Comparison of ENCODE assay signal across 13 mouse cellular contexts in genomic region chr10:79820782-79821181, GRCm38 (mm10). TPM values are rescaled to one million over a fixed set of nuclear protein-coding genes. Genes with fewer than 3 reads are reported as not detected.
DNase-seq lines count a peak whose midpoint lies in the region; ATAC-seq and TF ChIP-seq lines count a peak whose summit lies in the region.
"Had no signal": no experiment of that assay in that cellular context is flagged by ENCODE, and none has a peak within 500 bp of the region (broad histone marks: within the 10 kb centered on the region; RNA-seq: fewer than 3 reads in every experiment).

TSS of gene Misp (plus strand) at chr10:79820989.

- no peak within 1 kb of the TSS for H3K4me3 ChIP-seq in lung, embryonic 16.5 days (ENCODE audit: low read length)
- no peak within 1 kb of the TSS for H3K4me3 ChIP-seq in lung, adult 2 months (replicated peaks; ENCODE audit: extremely low read depth, low read depth, low read length)
- no peak within 1 kb of the TSS for H3K4me3 ChIP-seq in embryonic facial prominence, embryonic 13.5 days
- no peak within 1 kb of the TSS for H3K4me3 ChIP-seq in kidney, embryonic 16.5 days (ENCODE audit: low read length)
- H3K4me3 ChIP-seq in stomach, embryonic 15.5 days (replicated peaks), result peak within 1 kb of the TSS; percentile 20
- H3K4me3 ChIP-seq: hindbrain, embryonic 12.5 days; liver, embryonic 15.5 days had no signal

- H3K9ac ChIP-seq in lung, embryonic 16.5 days (ENCODE audit: low read length), result peak within 1 kb of the TSS; percentile 28; the same call in 1 of the 2 replicates
- H3K9ac ChIP-seq in embryonic facial prominence, embryonic 13.5 days, result peak within 1 kb of the TSS; percentile 61; the same call in 1 of the 2 replicates
- peak within 1 kb of the TSS; percentile 57 for H3K9ac ChIP-seq in kidney, embryonic 16.5 days (replicated peaks; ENCODE audit: low read length)
- H3K9ac ChIP-seq in stomach, embryonic 15.5 days, result no peak within 1 kb of the TSS
- H3K9ac ChIP-seq: hindbrain, embryonic 12.5 days; liver, embryonic 15.5 days had no signal

- TF ChIP-seq CTCF in lung, adult 2 months (IDR thresholded peaks at IDR 0.05; ENCODE audit: insufficient read depth, low read length), result no peak

- no peak for TF ChIP-seq POLR2A in lung, adult 2 months (IDR thresholded peaks at IDR 0.05; ENCODE audit: borderline replicate concordance, extremely low read depth, low read depth, low read length)

- peak within 1 kb of the TSS; percentile 68 for H3K27ac ChIP-seq in lung, embryonic 16.5 days (ENCODE audit: low read length)
- peak within 1 kb of the TSS; percentile 68 for H3K27ac ChIP-seq in embryonic facial prominence, embryonic 13.5 days
- peak within 1 kb of the TSS; percentile 84 for H3K27ac ChIP-seq in kidney, embryonic 16.5 days (ENCODE audit: low read length)
- H3K27ac ChIP-seq in stomach, embryonic 15.5 days, result peak within 1 kb of the TSS; percentile 85
- H3K27ac ChIP-seq: liver, embryonic 15.5 days had no signal

- no peak within 1 kb of the TSS for H3K4me2 ChIP-seq in lung, embryonic 16.5 days (ENCODE audit: low read depth, low read length)
- H3K4me2 ChIP-seq in embryonic facial prominence, embryonic 13.5 days, result no peak within 1 kb of the TSS
- H3K4me2 ChIP-seq in kidney, embryonic 16.5 days (replicated peaks; ENCODE audit: low read depth, low read length), result no peak within 1 kb of the TSS; the same call in 1 of the 2 replicates
- peak within 1 kb of the TSS; percentile 41 for H3K4me2 ChIP-seq in stomach, embryonic 15.5 days
- H3K4me2 ChIP-seq: hindbrain, embryonic 12.5 days had no signal

- H3K4me1 ChIP-seq in lung, embryonic 16.5 days (replicated peaks; ENCODE audit: control insufficient read depth, insufficient read depth, low read length), result peaks cover 6% of the 10 kb centered on the region; the same call in 1 of the 2 replicates
- peaks cover 8% of the 10 kb centered on the region for H3K4me1 ChIP-seq in lung, adult 2 months (ENCODE audit: control insufficient read depth, insufficient read depth, low read length)
- H3K4me1 ChIP-seq in embryonic facial prominence, embryonic 13.5 days, result peaks cover 23% of the 10 kb centered on the region
- peaks cover 44% of the 10 kb centered on the region for H3K4me1 ChIP-seq in kidney, embryonic 16.5 days (ENCODE audit: insufficient read depth, low read length)
- H3K4me1 ChIP-seq in stomach, embryonic 15.5 days, result peaks cover 36% of the 10 kb centered on the region

- H3K27me3 ChIP-seq in lung, embryonic 16.5 days (ENCODE audit: control insufficient read depth, insufficient read depth, low read depth, low read length), result no peaks in the 10 kb centered on the region
- H3K27me3 ChIP-seq in embryonic facial prominence, embryonic 13.5 days, result no peaks in the 10 kb centered on the region
- no peaks in the 10 kb centered on the region for H3K27me3 ChIP-seq in kidney, embryonic 16.5 days (ENCODE audit: insufficient read depth, low read length)
- H3K27me3 ChIP-seq in stomach, embryonic 15.5 days (replicated peaks), result no peaks in the 10 kb centered on the region
- H3K27me3 ChIP-seq: hindbrain, embryonic 12.5 days; liver, embryonic 15.5 days had no signal

- WGBS in lung, embryonic 16.5 days, result 57% methylated on average over 11 of the region's 11 CpGs
- 68% methylated on average over 11 of the region's 11 CpGs for WGBS in lung, adult 2 months
- WGBS in embryonic facial prominence, embryonic 13.5 days, result 62% methylated on average over 11 of the region's 11 CpGs
- WGBS in kidney, embryonic 16.5 days, result 37% methylated on average over 11 of the region's 11 CpGs
- 49% methylated on average over 11 of the region's 11 CpGs for WGBS in stomach, embryonic 15.5 days

- intact Hi-C loops in left cerebral cortex, postnatal 10 days (cut with DNase I), result no loop called here

- H3K9me3 ChIP-seq in lung, embryonic 16.5 days (ENCODE audit: control insufficient read depth, low read length), result no peaks in the 10 kb centered on the region
- H3K9me3 ChIP-seq in embryonic facial prominence, embryonic 13.5 days, result no peaks in the 10 kb centered on the region
- H3K9me3 ChIP-seq in kidney, embryonic 16.5 days (ENCODE audit: low read length), result no peaks in the 10 kb centered on the region
- no peaks in the 10 kb centered on the region for H3K9me3 ChIP-seq in stomach, embryonic 15.5 days
- H3K9me3 ChIP-seq: hindbrain, embryonic 12.5 days; liver, embryonic 15.5 days had no signal

- DNase-seq in lung, adult 2 months, result no peak
- no peak for DNase-seq in left cerebral cortex, postnatal 10 days (ENCODE audit: extremely low spot score in 1 of 2, low spot score in 2 of 2)
- DNase-seq in cerebellum, adult 8-10 months, result no peak
- DNase-seq: embryo, embryonic 11 days had no signal

- H3K36me3 ChIP-seq in lung, embryonic 16.5 days (ENCODE audit: control insufficient read depth, insufficient read depth, low read length), result no peaks in the 10 kb centered on the region
- H3K36me3 ChIP-seq in embryonic facial prominence, embryonic 13.5 days, result peaks cover 41% of the 10 kb centered on the region
- H3K36me3 ChIP-seq in kidney, embryonic 16.5 days (ENCODE audit: insufficient read depth, low read length), result peaks cover 24% of the 10 kb centered on the region
- H3K36me3 ChIP-seq in stomach, embryonic 15.5 days, result peaks cover 13% of the 10 kb centered on the region
- H3K36me3 ChIP-seq: liver, embryonic 15.5 days had no signal

- peak; percentile 47 for ATAC-seq in lung, embryonic 16.5 days (ENCODE audit: low read depth)
- no peak for ATAC-seq in embryonic facial prominence, embryonic 13.5 days (ENCODE audit: insufficient number of reproducible peaks, insufficient read depth, low FRiP score, low TSS enrichment, low read depth)
- ATAC-seq in kidney, embryonic 16.5 days (ENCODE audit: low FRiP score, low TSS enrichment), result no peak
- peak; percentile 15; the same call in 1 of the 2 replicates for ATAC-seq in stomach, embryonic 15.5 days (ENCODE audit: insufficient read depth, low FRiP score, low read depth)
- ATAC-seq in megakaryocyte progenitor cell, adult 5-6 weeks (replicated peaks; ENCODE audit: poor library complexity), result no peak
- ATAC-seq: forebrain, embryonic 14.5 days had no signal

RNA-seq across cellular contexts. Expression of gene Misp, which starts in this region (rescaled TPM):
- 10.6 and 13.5 TPM in 2 replicates for polyA plus RNA-seq in lung, embryonic 16.5 days (2015; fragmentation: Nextera tagmentation; extraction: Ambion mirVana)
- polyA plus RNA-seq in lung, adult 2 months (2012; rRNA removed), result 4.0 and 4.8 TPM in 2 replicates
- polyA plus RNA-seq in embryonic facial prominence, embryonic 13.5 days (2015; fragmentation: Nextera tagmentation; extraction: Ambion mirVana), result 2.5 and 5.2 TPM in 2 replicates
- 18.2 and 18.5 TPM in 2 replicates for polyA plus RNA-seq in kidney, embryonic 16.5 days (2015; fragmentation: Nextera tagmentation; extraction: Ambion mirVana)
- 50.0 and 67.2 TPM in 2 replicates for polyA plus RNA-seq in stomach, embryonic 15.5 days (2015; fragmentation: Nextera tagmentation; extraction: Ambion mirVana)
- not detected in 2 replicates for total RNA-seq in megakaryocyte progenitor cell, adult 5-6 weeks (2015)
- 0.58 TPM in 1 of 2 replicates, not detected in the other for total RNA-seq in megakaryocyte progenitor cell, adult 5-6 weeks (2017)
- total RNA-seq in left cerebral cortex, postnatal 10 days (2021), result under 1 TPM; 0.30 to 0.51 TPM
- total RNA-seq: granulocyte monocyte progenitor cell, adult 5-6 weeks had no signal

Comparison
In these comparisons a context has a peak if more than half of its experiments do, and no peak if none do; other contexts are left out.
1. ATAC-seq: peak in lung, embryonic 16.5 days (single experiment) and stomach, embryonic 15.5 days (single experiment); none in embryonic facial prominence, embryonic 13.5 days (single experiment), kidney, embryonic 16.5 days (single experiment) and megakaryocyte progenitor cell, adult 5-6 weeks (single experiment).
2. Peak in every context shown above with its lines, with median percentiles within 50 percentile points of each other: H3K27ac ChIP-seq.